Mouse (Mus musculus) cerebellum, adult 2 months (tissue): Measurements from ENCODE around the gene Olfr1395. TPM values are rescaled to one million over a fixed set of nuclear protein-coding genes. Genes with fewer than 3 reads are reported as not detected.
"Not testable (repeated sequence)": the region's sequence is repeated elsewhere in the genome, so short reads cannot be mapped to it uniquely, and the experiment has no call there.

ENCODE experiments used
- DNase-seq, 2 experiments: peaks; one replicate each; pipeline ENCODE4 v3.0.0; 2021
- H3K27ac ChIP-seq: fragments of 200-500 bp; 2 replicates; pipeline ENCODE4 v1.5.1; 2012; ENCODE audit warnings: low read length, control low read depth, inconsistent platforms; ENCODE audit not compliant: insufficient read depth
- H3K27me3 ChIP-seq: fragments of 200-500 bp; 2 replicates; pipeline ENCODE4 v1.6.1; 2012; ENCODE audit warnings: inconsistent platforms, mild to moderate bottlenecking, low read length, moderate library complexity; ENCODE audit not compliant: control insufficient read depth, insufficient read depth
- H3K4me1 ChIP-seq: fragments of 200-500 bp; 2 replicates; pipeline ENCODE4 v1.6.1; 2011; ENCODE audit warnings: low read length; ENCODE audit not compliant: control insufficient read depth, insufficient read depth
- H3K4me3 ChIP-seq: fragments of 200-500 bp; replicated peaks from 2 replicates; pipeline ENCODE3; 2011; ENCODE audit warnings: mild to moderate bottlenecking, low read depth, low read length, control low read depth; ENCODE audit not compliant: insufficient read depth
- CTCF ChIP-seq: fragments of 200-500 bp; IDR thresholded peaks from 2 replicates; pipeline ENCODE4 v1.5.1; 2011; ENCODE audit warnings: low read depth, mild to moderate bottlenecking, control low read depth, low read length, moderate library complexity, borderline replicate concordance; ENCODE audit not compliant: insufficient read depth
- POLR2A ChIP-seq: fragments of 200-500 bp; IDR thresholded peaks from 2 replicates; pipeline ENCODE4 v1.6.1; 2011; ENCODE audit warnings: low read length, control low read depth, borderline replicate concordance; ENCODE audit not compliant: insufficient read depth
- WGBS: fragments of 180-500 bp; shearing (Covaris S2); methylation state at CpG from one replicate; pipeline ENCODE4 v1.1.7; 2018; 5-methylcytosine and 5-hydroxymethylcytosine counted together
- polyA plus RNA-seq: library from polyadenylated mRNA; depleted of rRNA; stranded (reverse); fragments of >200 nt; gene quantifications from 2 replicates; pipeline ENCODE4 v1.2.3, GENCODE M21; 2012; rRNA removed

Gene Olfr1395
- polyA plus RNA-seq, 1 experiment: 0.11 TPM

DNA sequence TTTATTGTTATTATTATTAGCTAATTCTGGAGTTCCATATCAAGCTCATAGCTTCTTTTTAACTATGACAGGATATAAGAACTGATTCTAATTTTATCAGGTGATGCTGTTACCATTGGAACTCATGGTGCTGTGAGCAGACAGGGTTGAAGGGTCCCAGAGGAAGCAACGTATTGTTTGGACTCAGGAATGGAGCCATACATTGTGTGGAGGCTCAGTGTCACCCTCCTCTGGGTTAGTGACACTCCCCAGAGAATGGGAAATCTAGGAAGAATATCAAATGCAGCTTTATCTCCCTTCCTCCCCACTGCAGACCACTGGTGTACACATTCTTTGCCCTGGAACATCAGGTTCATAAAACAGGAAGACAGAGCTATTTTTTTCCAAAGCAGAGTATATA lies 41.1 kb downstream of the Olfr1395 start:
- WGBS: 53% methylated on average over 1 of the region's 1 CpGs

GRCm38 (mm10) chr11:49186452-49186851 lies 44.4 kb downstream of the Olfr1395 start:
- no peak overlapping the region for H3K27ac ChIP-seq
- no peak overlapping the region for H3K4me3 ChIP-seq
- no peak for DNase-seq
- WGBS: 82% methylated on average over 6 of the region's 6 CpGs
- TF ChIP-seq CTCF: no peak
- TF ChIP-seq POLR2A: no peak
- no peaks in the 10 kb centered on the region for H3K4me1 ChIP-seq
- no peaks in the 10 kb centered on the region for H3K27me3 ChIP-seq

More for the DNA sequence above, 41.1 kb downstream of the Olfr1395 start:
- Histone ChIP-seq H3K27me3 (no peaks in the 10 kb centered on the region), H3K4me3 (no peak overlapping the region), H3K4me1 (no peaks in the 10 kb centered on the region), H3K27ac (no peak overlapping the region)
- no peak for DNase-seq
- no peak for TF ChIP-seq POLR2A
- TF ChIP-seq CTCF: no peak

DNA sequence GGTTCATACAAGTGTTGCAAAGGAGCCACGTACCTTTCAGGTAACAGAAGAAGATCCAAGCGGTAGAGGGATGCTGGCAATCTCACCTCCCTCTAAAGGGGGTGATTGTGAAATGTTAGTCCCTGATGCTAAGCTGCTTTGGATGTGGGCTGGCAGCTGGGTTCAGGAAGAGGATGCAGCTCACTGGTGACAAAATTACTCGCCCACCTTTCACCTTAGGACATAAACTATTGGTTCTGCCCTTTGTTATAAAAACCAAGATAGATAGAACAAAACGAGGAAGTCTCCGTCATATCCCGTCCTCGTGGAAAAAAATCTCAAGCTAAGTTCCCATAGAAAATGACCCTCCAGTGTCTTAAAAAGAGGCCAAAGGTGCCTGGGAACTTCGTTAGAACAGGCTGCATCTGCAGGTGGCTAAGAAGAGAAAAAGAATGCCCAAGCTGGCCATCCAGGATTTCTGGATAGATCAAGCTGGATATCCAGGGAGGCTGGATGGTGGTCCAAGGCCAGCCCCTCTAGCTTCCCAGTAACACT lies 44.9 kb downstream of the Olfr1395 start, which contains the start of gene Btnl9:
TSS of gene Btnl9 (minus strand) at position 205 of the 534 bp plus-strand sequence.
- no peak for TF ChIP-seq CTCF
- TF ChIP-seq POLR2A: no peak
- Histone ChIP-seq H3K27ac (no peak within 1 kb of the TSS), H3K4me3 (no peak within 1 kb of the TSS), H3K4me1 (no peaks in the 10 kb centered on the region), H3K27me3 (no peaks in the 10 kb centered on the region)
- no peak for DNase-seq
- 74% methylated on average over 8 of the region's 8 CpGs for WGBS

- WGBS: 76% methylated on average over 10 of the region's 10 CpGs
- no peak for DNase-seq
Measured at GRCm38 (mm10) chr11:49187701-49188100, 45.6 kb downstream of the Olfr1395 start.

GRCm38 (mm10) chr11:49189737-49190136 lies 47.7 kb downstream of the Olfr1395 start:
- WGBS: 2% methylated on average over 7 of the region's 7 CpGs
- TF ChIP-seq POLR2A (no peak), CTCF (peak; percentile 54)
- Histone ChIP-seq H3K27me3 (no peaks in the 10 kb centered on the region), H3K4me3 (no peak overlapping the region), H3K4me1 (no peaks in the 10 kb centered on the region), H3K27ac (no peak overlapping the region)
- DNase-seq: peak; percentile 49 to 56

More at GRCm38 (mm10) chr11:49187701-49188100, 45.6 kb downstream of the Olfr1395 start:
- H3K4me3 ChIP-seq: no peak overlapping the region
- no peak for TF ChIP-seq POLR2A
- no peak for TF ChIP-seq CTCF
- H3K27me3 ChIP-seq: no peaks in the 10 kb centered on the region
- no peaks in the 10 kb centered on the region for H3K4me1 ChIP-seq
- H3K27ac ChIP-seq: no peak overlapping the region

DNA sequence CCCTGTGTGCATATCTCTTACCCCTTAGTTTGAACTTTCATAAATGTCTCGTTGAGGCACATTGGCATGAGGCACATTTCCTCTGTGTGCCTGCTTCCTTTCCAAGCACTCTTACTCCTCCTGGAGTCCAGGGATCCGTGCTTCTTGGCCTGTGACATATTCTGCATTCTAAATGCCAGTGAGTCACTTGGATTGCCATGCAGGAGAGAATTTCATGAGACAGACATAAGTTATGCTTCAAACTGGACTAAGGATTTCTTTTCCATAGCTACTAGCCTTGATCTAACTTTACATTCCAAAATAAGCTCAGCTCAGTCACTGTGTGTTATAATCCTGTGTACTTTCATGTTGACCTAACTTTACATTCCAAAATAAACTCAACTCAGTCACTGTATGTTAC lies 49.0 kb downstream of the Olfr1395 start:
- DNase-seq: no peak
- H3K27me3 ChIP-seq: no peaks in the 10 kb centered on the region
- no peak overlapping the region for H3K4me3 ChIP-seq
- H3K4me1 ChIP-seq: no peaks in the 10 kb centered on the region
- H3K27ac ChIP-seq: no peak overlapping the region
- TF ChIP-seq POLR2A: no peak
- TF ChIP-seq CTCF: no peak
- 43% methylated on average over 2 of the region's 2 CpGs for WGBS

GRCm38 (mm10) chr11:49194771-49195170 lies 52.7 kb downstream of the Olfr1395 start:
- H3K27ac ChIP-seq, H3K4me3 ChIP-seq, H3K27me3 ChIP-seq, H3K4me1 ChIP-seq, DNase-seq: not testable (repeated sequence)
- 88% methylated on average over 9 of the region's 9 CpGs for whole genome bisulfite sequencing

- Histone ChIP-seq H3K4me3 (no peak overlapping the region), H3K27me3 (no peaks in the 10 kb centered on the region), H3K27ac (no peak overlapping the region), H3K4me1 (no peaks in the 10 kb centered on the region)
- no peak for DNase-seq
- WGBS: 87% methylated on average over 7 of the region's 7 CpGs
- TF ChIP-seq POLR2A (no peak), CTCF (no peak)
Measured at GRCm38 (mm10) chr11:49195819-49196322, 53.8 kb downstream of the Olfr1395 start.

Other genes starting within 250 kb of the Olfr1395 start
- 0.06 and 0.08 TPM in 2 replicates for gene Gm5431, start 240.1 kb upstream of the Olfr1395 start, polyA plus RNA-seq
- gene Psme2b, start 196.1 kb upstream of the Olfr1395 start, polyA plus RNA-seq: 1.0 and 1.5 TPM in 2 replicates
- 0.03 and 0.08 TPM in 2 replicates for gene Olfr56, start 163.4 kb upstream of the Olfr1395 start, polyA plus RNA-seq
- gene 9930111J21Rik1, start 162.9 kb upstream of the Olfr1395 start, polyA plus RNA-seq: 0.38 and 0.59 TPM in 2 replicates
- gene Gm12185, start 150.0 kb upstream of the Olfr1395 start, polyA plus RNA-seq: 0.05 and 0.10 TPM in 2 replicates
- 0.87 and 1.2 TPM in 2 replicates for gene Tgtp1, start 148.1 kb upstream of the Olfr1395 start, polyA plus RNA-seq
- gene 9930111J21Rik2, start 91.0 kb upstream of the Olfr1395 start, polyA plus RNA-seq: 0.88 and 1.00 TPM in 2 replicates
- gene Tgtp2, start 78.1 kb upstream of the Olfr1395 start, polyA plus RNA-seq: 1.4 and 2.3 TPM in 2 replicates
- gene Ifi47, start 65.7 kb upstream of the Olfr1395 start, polyA plus RNA-seq: 1.6 TPM in 2 replicates
- not detected in 2 replicates for gene Olfr1396, start 27.4 kb upstream of the Olfr1395 start, polyA plus RNA-seq
- not detected in 2 replicates for gene Olfr1394, start 12.1 kb downstream of the Olfr1395 start, polyA plus RNA-seq
- gene Btnl9, start 44.9 kb downstream of the Olfr1395 start, polyA plus RNA-seq: 0.11 TPM in 1 of 2 replicates, not detected in the other
- gene Zfp62, start 61.0 kb downstream of the Olfr1395 start, polyA plus RNA-seq: 22.6 and 24.6 TPM in 2 replicates
- 56.4 and 61.2 TPM in 2 replicates for gene Mgat1, start 101.9 kb downstream of the Olfr1395 start, polyA plus RNA-seq
- 0.08 TPM in 1 of 2 replicates, not detected in the other for gene Olfr1393, start 136.0 kb downstream of the Olfr1395 start, polyA plus RNA-seq
- gene Olfr1392, start 143.0 kb downstream of the Olfr1395 start, polyA plus RNA-seq: 0.08 and 0.15 TPM in 2 replicates
- gene Olfr10, start 162.5 kb downstream of the Olfr1395 start, polyA plus RNA-seq: not detected in 2 replicates
- not detected in 2 replicates for gene Olfr1391, start 180.5 kb downstream of the Olfr1395 start, polyA plus RNA-seq
- gene Olfr1390, start 192.9 kb downstream of the Olfr1395 start, polyA plus RNA-seq: not detected in 2 replicates